Mouse (Mus musculus): ENCODE data around the gene Thbd.

DNA sequence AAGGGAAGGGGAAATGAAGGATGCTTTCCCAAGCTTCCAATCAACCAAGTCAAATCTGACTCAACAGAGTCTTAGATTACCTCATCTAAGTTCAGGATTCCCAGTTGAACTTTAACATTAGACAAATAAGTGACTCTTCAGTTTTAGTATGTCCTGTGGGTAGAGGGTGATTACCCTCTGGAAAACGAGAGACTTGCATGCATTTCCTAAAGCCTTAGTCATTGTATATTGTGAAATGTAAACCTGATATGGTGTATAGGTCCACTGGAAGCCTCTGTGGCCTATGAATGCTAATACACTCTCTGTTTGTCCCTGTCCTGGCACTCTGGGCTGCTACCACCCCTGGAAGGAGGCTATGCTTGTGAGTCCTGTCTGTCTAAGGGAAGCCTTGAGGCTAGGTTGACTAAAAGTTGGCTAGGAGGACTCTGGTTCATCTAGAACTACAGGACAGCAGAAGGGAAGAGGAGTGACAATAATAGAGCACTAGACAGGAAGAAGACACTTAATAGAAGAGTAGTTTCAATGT lies 29.1 kb downstream of the Thbd start:
- TF ChIP-seq CTCF (IDR thresholded peaks at IDR 0.05; ENCODE audit: low read depth) = no peak
- TF ChIP-seq EP300 (IDR thresholded peaks at IDR 0.05; ENCODE audit: low read depth) = no peak

Measured in heart, postnatal 0 days (tissue).